Mouse (Mus musculus) frontal cortex, adult 2 months (tissue): ENCODE results near the gene Pwp2. TPM values are rescaled to one million over a fixed set of nuclear protein-coding genes. Genes with fewer than 3 reads are reported as not detected.

ENCODE experiments used
- DNase-seq, 2 experiments: peaks; one replicate each; pipeline ENCODE4 v3.0.0; 2022; ENCODE audit warnings: low spot score in 1 of 2; ENCODE audit errors: extremely low spot score in 1 of 2
- polyA plus RNA-seq: library from polyadenylated mRNA; depleted of rRNA; stranded (reverse); fragments of >200 nt; gene quantifications from 2 replicates; pipeline ENCODE4 v1.2.3, GENCODE M21; 2012

The Pwp2 gene
- polyA plus RNA-seq, 1 experiment, result 18.0 TPM

- DNase-seq, result no peak
Measured at GRCm38 (mm10) chr10:78171581-78171980, 13.4 kb downstream of the Pwp2 start.

GRCm38 (mm10) chr10:78171057-78171456, 13.9 kb downstream of the Pwp2 start:
- DNase-seq, result no peak

GRCm38 (mm10) chr10:78170445-78170844, 14.5 kb downstream of the Pwp2 start:
- DNase-seq, result no peak

- DNase-seq, result peak; percentile 98 to 100
Measured at GRCm38 (mm10) chr10:78169281-78170042, 15.5 kb downstream of the Pwp2 start, which contains the start of gene D10Jhu81e. D10Jhu81e (minus strand) TSS chr10:78169782.

GRCm38 (mm10) chr10:78168792-78169191, 16.2 kb downstream of the Pwp2 start:
- no peak for DNase-seq

GRCm38 (mm10) chr10:78167775-78168174, 17.2 kb downstream of the Pwp2 start:
- DNase-seq, result no peak

GRCm38 (mm10) chr10:78167333-78167732, 17.6 kb downstream of the Pwp2 start:
- DNase-seq, result no peak

GRCm38 (mm10) chr10:78165256-78166005, 19.5 kb downstream of the Pwp2 start:
- DNase-seq, result no peak

GRCm38 (mm10) chr10:78164786-78165185, 20.2 kb downstream of the Pwp2 start:
- no peak for DNase-seq

GRCm38 (mm10) chr10:78163923-78164322, 21.0 kb downstream of the Pwp2 start:
- peak in 1 of 2 experiments; percentile 83 for DNase-seq

GRCm38 (mm10) chr10:78163241-78163640, 21.7 kb downstream of the Pwp2 start:
- no peak for DNase-seq

- no peak for DNase-seq
Measured at GRCm38 (mm10) chr10:78162646-78163045, 22.3 kb downstream of the Pwp2 start.

GRCm38 (mm10) chr10:78161096-78161495, 23.9 kb downstream of the Pwp2 start:
- DNase-seq, result no peak

- no peak for DNase-seq
Measured at GRCm38 (mm10) chr10:78160369-78161095, 24.4 kb downstream of the Pwp2 start.

- DNase-seq, result peak; percentile 71 to 94
Measured at GRCm38 (mm10) chr10:78159906-78160305, 25.0 kb downstream of the Pwp2 start.

- peak in 1 of 2 experiments; percentile 56 for DNase-seq
Measured at GRCm38 (mm10) chr10:78159252-78159878, 25.6 kb downstream of the Pwp2 start.

- no peak for DNase-seq
Measured at GRCm38 (mm10) chr10:78158041-78158440, 26.9 kb downstream of the Pwp2 start.

- DNase-seq, result no peak
Measured at GRCm38 (mm10) chr10:78156926-78157325, 28.0 kb downstream of the Pwp2 start.

GRCm38 (mm10) chr10:78148834-78149766, 35.8 kb downstream of the Pwp2 start:
- DNase-seq, result no peak
